Mouse (Mus musculus) midbrain, embryonic 12.5 days (tissue): ENCODE data around the gene Myf6. TPM values are rescaled to one million over a fixed set of nuclear protein-coding genes. Genes with fewer than 3 reads are reported as not detected.

Experiments
- microRNA-seq: library from miRNA; unstranded; fragments of <30 nt; microRNA quantifications from one replicate; pipeline ENCODE4, GENCODE M21; 2017
- polyA plus RNA-seq: library from polyadenylated mRNA; unstranded; fragments of >200 nt; fragmentation: Nextera tagmentation; extraction: Ambion mirVana; gene quantifications from 2 replicates; pipeline ENCODE4 v1.2.1, GENCODE M21; 2016

Myf6 gene
- polyA plus RNA-seq, 1 experiment from 2014 or later: not detected

Small RNA genes within 50 kb of the gene (microRNA-seq; reads per million reads assigned to microRNA genes)
- not detected for gene Gm44403

Other genes starting within 250 kb of the Myf6 start
- gene Lin7a, start 223.1 kb downstream of the Myf6 start, polyA plus RNA-seq: 15.4 and 17.5 TPM in 2 replicates
- gene Myf5, start 8.6 kb downstream of the Myf6 start, polyA plus RNA-seq: not detected in 2 replicates
- gene Ptprq, start 225.3 kb upstream of the Myf6 start, polyA plus RNA-seq: 0.16 and 0.22 TPM in 2 replicates